Mouse (Mus musculus) adipocyte (in vitro differentiated cells): ENCODE data around the gene Pou4f2.

ENCODE experiments used
- DNase-seq: peaks from one replicate; pipeline ENCODE4 v3.0.0-alpha.2; 2016; ENCODE audit warnings: low spot score

Gene Pou4f2

GRCm38 (mm10) chr8:78419272-78419671, 17.2 kb downstream of the Pou4f2 start:
- DNase-seq, result no peak

- DNase-seq, result no peak
Observed at GRCm38 (mm10) chr8:78390756-78391155, 45.7 kb downstream of the Pou4f2 start.
